Mouse (Mus musculus): ENCODE results near the gene Bcor. TPM values are rescaled to one million over a fixed set of nuclear protein-coding genes. Genes with fewer than 3 reads are reported as not detected.

The Bcor gene
- total RNA-seq, 2 experiments from 2014 or later = 8.7 to 11.0 TPM

DNA sequence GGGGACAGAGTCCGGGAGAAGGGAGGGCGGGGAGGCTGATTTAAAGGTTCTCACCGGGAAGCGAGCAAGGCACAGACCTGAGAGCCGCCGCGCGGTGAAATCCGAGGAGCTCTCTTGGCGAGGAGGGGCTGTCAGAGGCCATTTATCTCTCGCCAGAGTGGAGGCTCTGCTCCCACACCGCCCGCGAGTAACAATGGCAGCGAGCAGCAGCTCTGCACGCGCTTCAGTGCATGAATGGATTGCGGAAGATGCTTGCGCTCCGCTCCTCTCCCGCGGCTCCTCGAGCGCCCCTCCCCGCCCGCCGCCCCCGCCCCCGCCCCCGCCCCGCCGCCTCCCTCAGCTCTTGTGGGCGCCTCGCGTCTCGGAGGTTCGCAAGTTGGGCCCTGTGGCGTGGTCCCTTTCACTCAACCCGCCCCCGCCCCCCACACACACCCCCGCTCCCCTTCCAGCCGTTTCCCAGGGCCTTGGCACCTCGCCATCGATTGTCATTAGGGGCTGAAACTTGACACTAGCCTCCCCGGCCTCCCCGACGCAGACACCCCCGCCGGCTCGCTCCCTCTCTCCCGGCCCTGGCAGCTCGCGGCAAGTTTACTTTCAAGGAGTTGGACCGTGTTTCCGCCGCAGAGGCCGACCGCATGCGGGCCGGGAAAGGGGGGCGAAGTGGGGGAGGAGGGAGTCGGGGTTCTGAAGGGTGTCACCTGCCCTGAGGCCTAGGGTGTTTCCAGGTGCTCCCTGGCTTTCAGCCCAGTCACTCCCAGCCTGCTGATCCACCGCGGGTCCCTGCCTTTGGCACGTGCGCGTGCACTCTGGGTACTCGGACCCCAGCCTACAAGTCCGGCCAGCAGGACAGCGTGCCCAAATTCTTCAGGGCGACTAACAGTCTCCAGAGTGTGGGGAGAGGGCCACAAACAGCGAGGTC, 31.7 kb downstream of the Bcor start:
- ATAC-seq (replicated peaks; ENCODE audit: low FRiP score, poor library complexity, severe bottlenecking) = no peak

- no peak for ATAC-seq (replicated peaks; ENCODE audit: low FRiP score, poor library complexity, severe bottlenecking)
Observed at GRCm38 (mm10) chrX:12127799-12128164, 32.4 kb downstream of the Bcor start.

DNA sequence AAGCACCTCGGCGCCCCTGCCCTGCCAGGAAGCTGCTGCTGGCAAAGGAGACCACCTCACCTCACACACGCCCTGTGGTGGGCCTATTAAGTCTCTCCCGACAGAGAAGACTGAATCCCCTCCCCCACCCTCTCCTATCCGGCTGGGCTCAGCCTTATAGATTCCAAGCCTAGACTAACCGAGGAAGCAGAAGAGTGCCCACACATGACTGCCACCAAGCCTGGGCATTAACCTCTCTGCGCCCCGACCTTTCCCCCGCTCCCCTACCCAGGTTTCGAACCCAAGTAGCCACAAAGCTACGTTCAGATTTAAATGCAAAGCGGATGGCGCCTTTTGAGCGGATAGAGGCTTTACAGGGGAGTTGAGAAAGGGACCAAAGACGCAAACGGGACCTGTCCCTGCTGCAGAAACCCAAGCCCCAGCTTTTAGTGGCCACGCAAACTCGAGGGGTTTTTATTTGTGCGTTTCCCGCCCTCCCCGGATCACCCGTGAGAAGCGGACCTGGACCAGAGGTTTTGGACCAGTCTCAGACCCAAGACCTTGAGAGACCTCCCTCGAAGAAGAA, 33.0 kb downstream of the Bcor start:
- ATAC-seq (replicated peaks; ENCODE audit: low FRiP score, poor library complexity, severe bottlenecking) = no peak

DNA sequence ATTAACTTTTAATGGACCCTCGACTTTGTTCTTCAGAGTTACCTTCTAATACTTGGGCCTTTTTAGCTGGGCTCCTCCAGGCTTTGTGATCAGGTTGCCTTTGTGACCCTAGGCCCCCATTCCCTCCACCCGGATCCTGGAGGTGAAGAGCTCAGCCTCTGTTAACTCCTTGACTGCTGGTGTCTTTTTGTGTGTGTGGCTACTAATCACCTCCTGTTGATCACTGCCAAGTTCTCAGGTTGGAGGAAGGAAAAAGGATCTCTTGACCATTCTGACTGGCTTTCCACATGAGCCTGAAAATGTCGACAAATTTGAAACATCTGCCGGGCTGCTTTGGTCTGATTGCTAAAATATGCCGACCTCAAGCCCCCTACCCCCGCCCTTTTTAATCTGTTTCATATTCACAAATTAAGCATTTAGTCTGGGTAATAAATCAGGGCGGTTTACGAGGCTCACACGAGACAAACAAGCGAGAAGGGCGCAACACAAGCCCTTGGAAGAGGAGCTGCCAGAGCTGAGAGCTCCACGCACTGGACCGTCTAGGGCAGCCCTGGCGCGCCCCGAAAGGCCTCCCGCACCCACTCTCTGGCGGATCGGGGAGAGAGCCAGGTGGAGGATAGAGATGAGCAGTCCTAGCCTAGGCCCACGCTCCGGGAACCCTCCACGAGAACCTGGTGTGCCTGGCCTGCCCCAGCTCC, 33.6 kb downstream of the Bcor start:
- no peak for ATAC-seq (replicated peaks; ENCODE audit: low FRiP score, poor library complexity, severe bottlenecking)

DNA sequence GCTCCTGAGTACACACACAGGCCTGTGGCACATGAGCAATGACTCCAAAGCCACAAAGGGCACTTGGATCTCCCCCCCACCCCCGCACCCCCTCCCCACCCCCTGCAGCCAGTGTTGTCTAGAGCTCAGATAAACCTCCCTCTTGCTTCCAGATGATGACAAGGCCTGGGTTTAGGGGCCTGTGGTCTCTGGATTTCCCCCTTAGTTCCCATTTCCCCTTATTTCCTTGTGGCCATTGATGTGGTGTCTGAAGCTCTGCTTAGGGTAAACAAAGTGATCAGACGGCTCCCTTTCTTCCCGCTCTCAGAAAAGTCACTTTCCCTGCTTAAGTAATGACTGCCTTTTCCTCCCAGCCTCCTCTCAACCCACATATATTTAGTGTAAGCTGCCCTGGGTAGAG, 35.6 kb downstream of the Bcor start:
- no peak for ATAC-seq (replicated peaks; ENCODE audit: low FRiP score, poor library complexity, severe bottlenecking)

GRCm38 (mm10) chrX:12123687-12124087, 36.5 kb downstream of the Bcor start:
- no peak for ATAC-seq (replicated peaks; ENCODE audit: low FRiP score, poor library complexity, severe bottlenecking)

GRCm38 (mm10) chrX:12122594-12123331, 37.4 kb downstream of the Bcor start:
- ATAC-seq (replicated peaks; ENCODE audit: low FRiP score, poor library complexity, severe bottlenecking) = no peak

DNA sequence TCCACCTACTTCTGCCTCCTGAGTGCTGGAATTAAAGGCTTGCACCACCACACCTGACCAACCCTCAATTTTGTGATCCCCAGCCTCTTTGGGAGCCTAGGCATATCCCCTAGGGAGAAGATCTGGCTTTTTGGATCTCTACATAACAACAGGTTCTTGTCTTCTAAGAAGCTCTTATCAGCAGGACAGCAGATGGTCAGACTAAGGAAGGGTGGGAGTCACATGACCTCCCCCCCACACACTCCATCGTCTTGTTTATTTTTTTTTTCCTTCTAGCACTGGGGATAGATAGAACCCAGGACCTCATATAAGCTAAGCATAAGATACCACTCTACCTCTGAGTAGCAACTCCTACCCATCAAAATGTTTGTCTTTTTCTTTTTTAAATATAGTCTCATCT, 40.7 kb downstream of the Bcor start:
- ATAC-seq (replicated peaks; ENCODE audit: low FRiP score, poor library complexity, severe bottlenecking) = no peak

DNA sequence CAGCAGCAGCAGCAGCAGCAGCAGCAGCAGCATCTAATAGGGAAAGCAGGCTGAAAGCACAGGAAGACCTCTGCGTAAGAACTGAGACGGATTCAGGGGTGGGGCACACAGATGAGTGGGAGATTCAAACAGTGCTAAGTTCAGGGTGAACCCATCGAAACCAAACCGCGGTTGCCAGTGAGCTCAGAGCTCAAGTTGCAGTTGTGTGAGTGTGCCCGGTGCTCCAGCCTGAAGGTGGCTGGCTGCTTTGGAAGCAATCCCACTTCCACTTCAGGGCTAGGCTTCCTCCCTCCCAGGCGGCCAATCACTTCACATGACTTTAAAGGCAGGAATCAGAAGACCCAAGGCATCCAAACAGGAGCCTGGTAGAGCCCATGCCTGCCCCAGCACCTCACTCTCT, 44.0 kb downstream of the Bcor start:
- ATAC-seq (replicated peaks; ENCODE audit: low FRiP score, poor library complexity, severe bottlenecking) = no peak

DNA sequence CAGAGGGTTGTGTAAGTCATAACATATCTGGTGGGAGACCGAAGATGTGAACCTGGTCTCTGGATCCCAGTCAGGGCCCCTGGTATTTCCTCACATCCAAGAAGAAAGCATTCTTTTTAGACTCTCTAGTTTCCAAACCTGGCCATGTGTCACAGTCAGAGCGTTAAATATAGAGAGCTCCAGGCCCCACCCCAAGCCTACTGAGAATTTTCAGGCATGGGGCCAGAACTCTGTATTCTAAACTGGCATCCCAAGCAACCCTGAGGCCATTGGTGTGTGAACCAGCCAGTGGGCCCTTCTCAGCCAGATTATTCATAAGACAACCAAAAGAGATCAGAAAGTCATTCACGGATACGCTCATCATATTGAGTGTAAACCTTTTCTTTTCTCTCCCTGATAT, 48.0 kb downstream of the Bcor start:
- ATAC-seq (replicated peaks; ENCODE audit: low FRiP score, poor library complexity, severe bottlenecking) = no peak

GRCm38 (mm10) chrX:12110518-12110917, 49.6 kb downstream of the Bcor start:
- ATAC-seq (replicated peaks; ENCODE audit: low FRiP score, poor library complexity, severe bottlenecking) = no peak

DNA sequence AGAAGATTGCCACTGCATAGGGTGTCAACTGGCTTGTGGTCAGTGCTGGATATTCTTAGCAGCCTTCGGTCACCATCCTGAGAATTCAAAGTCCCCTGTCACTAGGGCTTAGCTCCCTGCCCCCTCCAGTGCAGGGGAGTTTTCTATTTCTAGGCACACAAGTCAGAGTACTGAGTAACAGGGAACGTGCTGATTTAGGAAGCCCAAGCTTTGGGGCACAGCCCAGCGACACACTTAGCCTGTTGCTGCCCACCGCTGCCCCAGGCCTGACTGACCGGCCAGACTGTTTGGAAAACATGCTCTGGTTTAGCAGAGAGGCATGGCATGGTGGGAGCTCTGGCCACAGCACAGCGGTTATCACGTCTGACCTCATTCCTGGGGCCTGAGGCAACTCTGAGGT, 54.8 kb downstream of the Bcor start:
- no peak for ATAC-seq (replicated peaks; ENCODE audit: low FRiP score, poor library complexity, severe bottlenecking)

GRCm38 (mm10) chrX:12096783-12097526, 63.2 kb downstream of the Bcor start:
- no peak for ATAC-seq (replicated peaks; ENCODE audit: low FRiP score, poor library complexity, severe bottlenecking)

DNA sequence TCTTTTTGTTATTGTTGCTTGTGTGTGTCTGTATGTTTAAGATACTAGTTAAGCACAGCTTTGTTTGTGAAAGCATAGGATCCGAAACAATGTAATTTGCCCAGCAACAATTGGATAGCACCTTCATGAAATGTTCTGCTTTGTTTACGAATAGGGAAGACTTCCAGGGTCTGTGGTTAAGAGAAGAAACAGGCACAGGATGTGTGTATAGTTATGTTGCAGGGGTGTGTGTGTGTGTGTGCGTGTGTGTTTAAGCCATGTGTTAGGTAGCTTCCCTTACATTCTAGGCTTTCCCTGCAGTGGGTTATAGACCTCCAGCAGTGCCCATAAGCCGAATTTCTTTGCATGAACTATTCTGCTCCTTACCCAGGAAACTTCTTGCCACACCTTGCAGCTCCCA, 66.8 kb downstream of the Bcor start:
- ATAC-seq (replicated peaks; ENCODE audit: low FRiP score, poor library complexity, severe bottlenecking) = no peak

GRCm38 (mm10) chrX:12091431-12092061, 68.6 kb downstream of the Bcor start:
- no peak for ATAC-seq (replicated peaks; ENCODE audit: low FRiP score, poor library complexity, severe bottlenecking)

DNA sequence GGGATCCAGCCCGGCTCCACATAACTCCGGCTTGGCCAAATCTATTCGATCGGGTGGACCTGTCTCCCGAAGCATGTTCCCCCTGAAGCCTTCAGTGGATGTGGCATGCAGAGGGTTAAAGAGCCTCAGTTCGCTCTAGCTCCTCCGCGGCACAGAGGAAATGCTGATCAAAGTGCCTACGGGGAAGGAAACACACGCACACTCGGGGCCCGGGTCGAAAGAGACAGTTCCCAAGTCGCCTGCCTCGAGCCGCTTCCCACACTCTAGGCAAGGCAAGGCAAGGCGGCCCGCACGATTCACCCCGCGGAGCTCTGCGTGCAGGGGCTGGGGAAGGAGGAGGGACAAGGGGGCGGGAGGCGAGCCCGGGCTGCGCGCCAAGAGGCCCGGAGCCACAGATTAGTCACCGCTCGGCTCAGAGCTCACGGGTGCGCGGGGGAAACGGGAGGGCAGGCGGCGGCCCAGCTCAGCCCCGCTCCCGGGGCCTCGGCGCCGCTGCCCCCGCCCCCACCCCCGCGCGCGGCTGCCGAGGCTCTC, 69.2 kb downstream of the Bcor start:
- ATAC-seq (replicated peaks; ENCODE audit: low FRiP score, poor library complexity, severe bottlenecking) = no peak

DNA sequence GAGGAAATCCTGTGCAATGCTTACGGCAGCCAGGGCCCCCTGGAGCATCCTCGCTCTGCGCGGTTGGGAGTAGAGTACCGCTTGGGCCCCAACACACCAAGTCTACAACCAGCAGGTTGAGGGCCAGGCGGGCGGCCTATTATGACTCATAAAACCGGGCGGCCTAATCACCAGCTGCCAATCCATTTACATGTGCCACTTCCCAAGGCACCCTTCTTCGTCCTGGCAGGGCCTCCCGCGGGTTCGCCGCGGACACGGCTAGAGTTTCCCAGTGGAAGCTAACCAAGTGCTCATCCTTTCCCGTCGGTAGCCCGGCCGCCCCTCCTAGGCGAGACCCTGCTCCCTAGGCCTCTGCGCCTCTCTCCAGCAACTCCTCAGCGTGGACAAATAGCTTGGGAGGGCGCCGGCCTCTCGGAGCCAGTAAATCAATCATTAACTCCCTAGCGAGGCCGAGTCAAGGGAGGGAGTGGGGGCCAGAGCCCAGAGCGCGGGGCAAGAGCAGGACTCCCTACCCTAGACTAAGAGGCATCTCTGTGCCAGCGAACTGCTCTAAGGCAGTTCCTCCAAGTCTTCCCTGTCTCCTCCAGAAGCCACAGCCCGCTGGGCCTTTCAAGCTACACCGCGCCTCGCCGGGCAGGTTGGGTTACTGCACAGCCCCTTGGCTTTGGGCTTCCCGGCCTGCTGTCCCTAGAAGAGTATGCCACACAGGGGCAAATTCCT, 69.8 kb downstream of the Bcor start:
- no peak for ATAC-seq (replicated peaks; ENCODE audit: low FRiP score, poor library complexity, severe bottlenecking)

- ATAC-seq (replicated peaks; ENCODE audit: low FRiP score, poor library complexity, severe bottlenecking) = peak; percentile 72
Observed at GRCm38 (mm10) chrX:12089353-12090081, 70.6 kb downstream of the Bcor start.

Data from erythroblast, adult 5-6 weeks (primary cell).